Mouse (Mus musculus): ENCODE measurements around the gene Rassf5. TPM values are rescaled to one million over a fixed set of nuclear protein-coding genes. Genes with fewer than 3 reads are reported as not detected.

Gene Rassf5
- 4.1 TPM for polyA plus RNA-seq (2014; fragmentation: Illumina TruSeq; extraction: RNeasy Lipid Tissue Mini Kit (QIAGEN cat#74804); ENCODE audit: low read depth, low replicate concordance)

GRCm38 (mm10) chr1:131245089-131245856 lies at the start of gene Rassf5:
TSS of gene Rassf5 (minus strand) at chr1:131245258.

GRCm38 (mm10) chr1:131279456-131279776 lies 34.4 kb upstream of the Rassf5 start, which contains the start of gene Ikbke:
TSS of gene Ikbke (minus strand) at chr1:131279606.

GRCm38 (mm10) chr1:131153018-131153629 lies 91.9 kb downstream of the Rassf5 start, which contains the start of gene Eif2d:
TSS of gene Eif2d (plus strand) at chr1:131153181.

DNA sequence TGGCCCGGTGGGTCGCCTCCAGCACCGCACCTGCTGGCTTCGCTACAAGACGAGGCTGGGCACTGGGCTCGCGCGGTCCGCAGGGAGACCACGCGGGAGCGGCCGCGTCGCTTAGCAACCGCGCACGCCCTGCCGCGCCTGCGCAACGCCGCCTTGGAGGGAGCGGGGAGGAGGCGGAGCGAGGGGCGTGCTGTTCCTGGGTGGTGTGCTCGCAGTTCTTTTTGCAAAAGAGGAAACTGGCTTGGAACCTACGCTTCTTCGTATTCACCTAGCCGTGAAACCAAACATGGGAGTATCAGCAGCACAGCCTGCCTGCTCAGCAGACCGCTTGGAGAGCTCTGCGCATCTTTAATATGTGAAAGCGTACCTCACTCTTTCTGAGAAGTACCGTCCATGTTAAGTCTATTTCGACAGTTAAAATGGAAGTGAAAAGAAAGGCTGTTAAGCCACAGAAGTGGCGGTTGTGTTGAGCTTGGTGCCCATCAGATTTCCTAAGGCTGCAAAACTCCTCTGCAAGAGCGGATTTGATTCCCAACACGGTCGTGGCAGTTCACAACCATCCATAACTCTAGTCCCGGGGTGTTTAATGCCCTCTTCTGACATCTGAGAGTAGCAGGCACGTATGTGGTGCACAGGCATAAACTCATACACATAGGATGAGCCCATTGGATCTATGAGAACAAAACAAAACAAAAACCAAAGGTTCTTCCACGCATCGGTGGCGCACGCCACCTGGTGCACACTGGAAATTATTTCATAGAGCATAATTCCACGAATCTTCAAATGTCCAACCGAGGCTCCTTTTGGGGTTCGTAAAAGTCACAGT lies 106.7 kb downstream of the Rassf5 start, which contains the start of gene Dyrk3:
Gene Dyrk3, minus strand, starts transcription at position 150 of the 826 bp plus-strand sequence.

Other genes with a start within 250 kb of the Rassf5 start
- not detected for gene Il10, start 225.4 kb downstream of the Rassf5 start, polyA plus RNA-seq (2014; fragmentation: Illumina TruSeq; extraction: RNeasy Lipid Tissue Mini Kit (QIAGEN cat#74804); ENCODE audit: low read depth, low replicate concordance)
- 32.0 TPM for gene Mapkapk2, start 147.4 kb downstream of the Rassf5 start, polyA plus RNA-seq (2014; fragmentation: Illumina TruSeq; extraction: RNeasy Lipid Tissue Mini Kit (QIAGEN cat#74804); ENCODE audit: low read depth, low replicate concordance)
- 0.89 TPM for gene Dyrk3, start 106.9 kb downstream of the Rassf5 start, polyA plus RNA-seq (2014; fragmentation: Illumina TruSeq; extraction: RNeasy Lipid Tissue Mini Kit (QIAGEN cat#74804); ENCODE audit: low read depth, low replicate concordance)
- 21.7 TPM for gene Eif2d, start 92.1 kb downstream of the Rassf5 start, polyA plus RNA-seq (2014; fragmentation: Illumina TruSeq; extraction: RNeasy Lipid Tissue Mini Kit (QIAGEN cat#74804); ENCODE audit: low read depth, low replicate concordance)
- gene Ikbke, start 34.3 kb upstream of the Rassf5 start, polyA plus RNA-seq (2014; fragmentation: Illumina TruSeq; extraction: RNeasy Lipid Tissue Mini Kit (QIAGEN cat#74804); ENCODE audit: low read depth, low replicate concordance), result 2.1 TPM

Data from kidney, adult 10 weeks (tissue).